Mouse (Mus musculus) heart, postnatal 10 days (tissue): ENCODE results near the gene Tnfaip8l1. TPM values are rescaled to one million over a fixed set of nuclear protein-coding genes. Genes with fewer than 3 reads are reported as not detected.
A peak's percentile ranks its signal among the peaks of the same experiment; 100 is the strongest.

Source experiments
- DNase-seq, 2 experiments: peaks; one replicate each; pipeline ENCODE4 v3.0.0; 2021
- intact Hi-C: fragments of 180-260 bp; cut with DNase I; formaldehyde crosslinking; loops from one replicate; pipeline ENCODE4 v1.15.1; 2025
- total RNA-seq, 2 experiments: library from RNA; stranded (reverse); gene quantifications; 2 replicates each; pipeline ENCODE4 v1.2.3; 2021

Tnfaip8l1 gene
- 1 to 10 TPM; 5.8 to 8.4 TPM for total RNA-seq

DNA sequence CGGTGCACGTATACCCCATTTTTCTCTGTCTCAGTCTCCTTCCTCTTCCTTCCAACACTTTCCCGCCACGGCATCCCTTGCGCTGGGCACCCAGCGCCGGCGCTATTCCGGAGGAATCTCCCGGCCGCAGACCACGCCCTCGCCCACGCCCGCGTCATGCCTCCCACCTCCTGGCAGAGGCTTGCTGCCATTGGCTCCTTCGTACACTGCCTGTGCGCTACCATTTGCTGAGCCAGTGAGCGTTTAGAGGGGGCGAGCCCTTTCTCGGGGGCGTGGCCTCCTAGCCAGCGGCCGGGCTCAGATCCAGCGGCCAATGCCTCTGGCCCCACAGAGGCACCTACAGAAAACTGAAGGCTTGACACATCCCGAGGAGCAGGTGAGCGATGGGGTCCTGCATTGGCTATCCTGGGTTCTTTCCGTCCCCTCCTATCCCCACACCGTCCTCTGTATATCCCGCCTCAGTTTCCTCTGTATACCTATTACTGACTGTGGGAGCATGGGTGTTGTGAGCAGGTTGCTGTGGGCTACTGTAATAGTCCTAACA, at the start of gene Tnfaip8l1:
Tnfaip8l1 (plus strand) TSS at position 247 of the 544 bp plus-strand sequence.
- intact Hi-C loops = loop anchor here (2.0 kb wide), 1 partner anchor 20 kb away; the partner anchor contains the start of gene Mydgf
- peak; percentile 96 to 97 for DNase-seq

DNA sequence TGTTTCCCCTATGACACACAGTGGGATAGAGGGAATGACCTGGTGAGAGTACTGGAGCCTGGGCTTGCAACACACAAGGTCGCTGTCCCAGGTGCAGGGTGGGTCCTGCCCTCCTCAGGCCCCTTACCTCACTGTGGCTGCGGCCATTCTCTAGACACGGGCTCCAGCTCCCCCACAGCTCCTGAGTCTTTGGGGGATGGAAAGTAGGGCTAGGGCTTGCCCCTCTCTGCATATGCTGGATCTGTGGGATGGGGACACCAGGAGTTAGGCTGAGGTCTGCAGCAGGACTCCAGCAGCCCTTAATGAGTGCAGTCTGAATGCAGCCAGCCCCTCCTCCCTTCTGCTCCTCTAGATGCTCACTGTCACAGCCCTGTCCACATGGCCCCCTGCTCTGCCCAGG, 49.5 kb upstream of the Tnfaip8l1 start:
- intact Hi-C loops = no loop called here
- DNase-seq = no peak

DNA sequence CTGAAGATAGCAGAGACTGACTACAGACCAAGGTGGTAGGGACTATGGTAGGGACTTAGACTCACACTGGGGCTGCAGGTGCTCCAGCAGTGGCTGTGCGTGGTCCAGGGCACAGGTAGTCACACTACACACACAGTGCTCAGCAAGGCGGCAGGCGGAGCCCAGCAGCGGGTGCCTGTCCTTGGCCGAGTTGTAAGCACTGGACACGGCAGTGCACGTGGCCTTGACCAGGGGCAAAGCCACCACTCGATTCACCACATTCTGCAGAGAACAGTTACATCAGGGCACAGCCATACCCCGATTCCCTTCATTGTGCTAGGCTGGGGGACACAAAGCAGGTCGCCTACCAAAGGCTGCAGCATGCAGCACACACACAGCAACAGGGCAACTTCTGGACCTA, 46.1 kb upstream of the Tnfaip8l1 start:
- no peak for DNase-seq
- intact Hi-C loops = no loop called here

DNA sequence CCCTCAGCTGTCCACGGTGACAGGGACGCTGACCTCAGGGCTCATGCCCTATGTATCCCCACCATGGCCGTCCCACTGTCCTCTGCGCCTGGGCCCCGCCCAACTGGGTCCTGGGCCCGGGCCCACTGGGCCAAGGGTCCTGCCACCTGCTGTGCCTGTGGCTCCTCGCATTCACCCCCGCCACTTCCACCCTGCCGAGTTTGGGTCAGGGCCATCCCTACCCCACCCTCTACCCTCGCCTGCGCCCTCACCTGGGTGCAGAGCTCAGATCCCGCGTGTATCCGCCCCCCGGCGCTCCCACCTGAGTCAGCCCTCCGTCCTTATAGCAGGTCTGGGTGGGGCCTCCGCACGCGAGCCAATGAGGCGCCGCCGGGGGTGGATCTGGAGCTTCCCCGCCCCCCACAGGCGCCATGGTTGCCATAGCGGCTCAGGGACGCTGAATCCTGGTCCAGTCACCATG, 45.0 kb upstream of the Tnfaip8l1 start, which contains the start of gene Plin5:
Plin5 (minus strand) TSS at position 346 of the 460 bp plus-strand sequence.
- intact Hi-C loops = no loop called here
- DNase-seq = peak; percentile 87 to 90

DNA sequence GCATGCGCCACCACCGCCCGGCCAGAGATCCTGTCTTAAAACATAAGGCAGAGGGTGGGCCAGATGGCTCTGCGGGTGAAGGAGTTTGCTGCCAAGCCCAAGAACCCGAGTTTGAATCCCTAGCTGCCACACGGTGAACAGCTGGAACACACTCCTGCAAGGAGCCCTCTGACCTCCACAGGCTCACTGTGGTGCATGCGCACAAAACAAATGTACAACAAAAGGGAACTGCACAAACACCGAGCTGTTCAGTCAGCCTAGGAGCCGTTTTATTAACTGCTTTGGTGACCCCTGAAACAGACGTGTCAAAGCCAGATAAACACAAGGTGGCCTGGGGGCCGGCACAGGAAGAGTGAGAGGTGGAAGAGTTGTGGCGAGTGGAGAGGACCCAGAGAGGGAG, 42.8 kb upstream of the Tnfaip8l1 start:
- intact Hi-C loops = no loop called here

DNA sequence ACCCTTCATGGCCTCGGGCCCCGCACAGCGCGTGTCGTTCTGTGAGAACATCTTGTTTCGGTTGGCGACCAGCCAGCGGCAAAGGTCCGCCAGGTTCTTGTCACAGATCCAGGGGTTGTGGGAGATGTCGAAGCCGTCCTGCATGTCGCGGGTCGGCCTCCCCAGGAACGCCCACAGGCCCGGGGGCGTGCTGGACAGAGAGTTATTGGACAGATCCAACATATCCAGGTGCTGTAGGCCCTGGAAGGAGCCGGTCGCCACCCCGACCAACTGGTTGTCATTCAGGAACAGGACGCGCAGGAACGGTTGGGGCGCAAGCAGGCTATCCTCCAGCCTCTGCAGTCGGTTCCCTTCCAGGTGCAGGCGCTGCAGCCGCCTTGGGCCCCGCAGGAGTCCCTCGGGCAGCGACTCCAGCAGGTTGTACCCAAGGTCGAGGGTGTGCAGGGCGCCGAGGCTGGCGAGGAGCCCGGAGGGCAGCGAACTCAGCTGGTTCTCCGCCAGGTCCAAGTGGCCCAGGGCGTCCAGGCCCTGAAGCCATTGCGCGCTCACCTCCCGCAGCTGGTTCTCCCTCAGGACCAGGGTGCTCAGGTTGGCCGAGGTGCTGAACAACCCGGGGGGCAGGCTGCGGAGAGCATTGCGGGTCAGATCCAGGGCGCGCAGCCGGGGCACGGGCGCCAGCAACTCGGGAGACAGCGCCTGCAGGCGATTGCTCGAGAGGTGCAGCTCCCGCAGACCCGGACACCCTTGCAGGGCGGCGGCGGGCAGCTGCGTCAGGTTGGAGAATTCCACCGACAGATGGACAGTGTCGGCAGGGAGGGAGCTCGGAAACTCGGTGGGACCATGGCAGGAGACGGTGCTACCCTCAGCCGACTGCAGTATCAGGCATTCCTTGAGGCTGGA, 42.0 kb upstream of the Tnfaip8l1 start:
- intact Hi-C loops = no loop called here
- peak; percentile 85 to 86 for DNase-seq

More for the DNA sequence above, 42.8 kb upstream of the Tnfaip8l1 start:
- DNase-seq = no peak

DNA sequence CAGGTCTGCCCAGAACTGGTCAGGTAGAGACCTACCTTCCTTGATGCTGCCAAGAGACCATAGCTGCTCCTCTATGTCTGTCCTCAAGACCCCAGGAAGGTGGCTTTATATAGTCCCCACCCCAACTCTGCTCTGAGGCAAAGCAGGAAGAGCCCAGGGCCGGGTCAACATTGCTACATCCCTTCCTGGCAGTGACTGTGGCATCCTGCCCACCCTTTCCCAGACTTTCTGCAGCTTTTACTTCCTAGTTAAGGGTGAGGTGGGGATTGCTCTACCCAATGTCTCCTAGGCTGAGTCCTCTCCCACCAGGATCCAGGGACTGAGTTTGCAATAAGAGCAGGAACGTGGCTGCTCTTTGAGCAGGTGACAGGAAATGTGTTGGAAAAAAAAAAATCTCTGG, 40.5 kb upstream of the Tnfaip8l1 start, which contains the start of gene Lrg1:
Lrg1 (minus strand) TSS at position 176 of the 400 bp plus-strand sequence.
- intact Hi-C loops = no loop called here
- no peak for DNase-seq

DNA sequence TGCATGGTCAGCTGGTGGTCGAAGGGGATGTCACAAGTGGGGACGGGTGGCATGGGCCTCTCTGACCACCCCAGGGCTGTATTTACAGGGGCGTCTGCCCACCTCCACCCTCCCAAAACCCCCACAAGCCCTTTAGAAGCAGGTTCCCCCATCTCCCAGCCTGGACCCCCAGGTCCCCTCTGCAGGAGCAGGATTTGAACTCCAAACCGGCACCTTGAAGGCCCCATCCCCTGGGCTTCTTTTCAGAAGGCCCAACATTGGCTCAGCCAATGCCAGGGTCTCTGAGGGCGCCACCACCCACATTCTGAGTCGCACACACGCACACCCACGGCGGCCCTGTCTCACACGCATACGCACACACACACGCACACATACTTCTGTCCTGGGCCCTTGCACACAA, 39.1 kb upstream of the Tnfaip8l1 start:
- intact Hi-C loops = no loop called here
- no peak for DNase-seq

DNA sequence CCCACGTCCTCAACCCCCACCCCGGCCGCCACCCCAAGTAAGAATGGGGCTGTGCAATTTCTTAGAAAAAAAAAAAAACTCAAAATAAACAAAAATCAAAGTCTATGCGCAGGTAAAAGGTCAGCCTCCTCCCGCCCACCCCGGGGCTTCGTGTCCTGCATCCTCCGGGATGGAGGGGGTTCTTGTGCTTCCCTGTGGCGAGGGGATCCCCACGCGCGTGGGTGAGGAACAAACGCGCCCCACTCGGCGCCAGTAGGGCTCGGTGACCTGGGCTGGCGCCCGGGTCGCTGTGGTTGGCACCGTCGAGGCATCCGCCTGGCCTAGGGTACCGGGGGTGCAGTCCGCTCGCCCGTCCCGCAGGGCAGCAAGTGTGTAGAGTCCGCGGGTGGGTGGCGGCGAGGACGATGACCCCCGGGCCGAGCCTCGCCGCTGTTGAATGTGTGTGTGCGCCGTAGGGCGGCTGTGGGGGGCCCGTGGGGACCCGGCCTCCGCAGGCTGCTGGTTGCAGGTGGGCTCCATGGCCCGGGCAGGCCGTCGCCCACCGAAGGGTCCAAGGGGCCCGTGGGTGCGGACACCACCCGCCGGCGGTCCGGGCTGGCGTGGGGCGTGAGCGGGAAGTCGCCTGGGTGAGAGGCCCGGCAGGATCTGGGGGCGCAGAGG, 38.5 kb upstream of the Tnfaip8l1 start:
- DNase-seq = no peak
- intact Hi-C loops = no loop called here

DNA sequence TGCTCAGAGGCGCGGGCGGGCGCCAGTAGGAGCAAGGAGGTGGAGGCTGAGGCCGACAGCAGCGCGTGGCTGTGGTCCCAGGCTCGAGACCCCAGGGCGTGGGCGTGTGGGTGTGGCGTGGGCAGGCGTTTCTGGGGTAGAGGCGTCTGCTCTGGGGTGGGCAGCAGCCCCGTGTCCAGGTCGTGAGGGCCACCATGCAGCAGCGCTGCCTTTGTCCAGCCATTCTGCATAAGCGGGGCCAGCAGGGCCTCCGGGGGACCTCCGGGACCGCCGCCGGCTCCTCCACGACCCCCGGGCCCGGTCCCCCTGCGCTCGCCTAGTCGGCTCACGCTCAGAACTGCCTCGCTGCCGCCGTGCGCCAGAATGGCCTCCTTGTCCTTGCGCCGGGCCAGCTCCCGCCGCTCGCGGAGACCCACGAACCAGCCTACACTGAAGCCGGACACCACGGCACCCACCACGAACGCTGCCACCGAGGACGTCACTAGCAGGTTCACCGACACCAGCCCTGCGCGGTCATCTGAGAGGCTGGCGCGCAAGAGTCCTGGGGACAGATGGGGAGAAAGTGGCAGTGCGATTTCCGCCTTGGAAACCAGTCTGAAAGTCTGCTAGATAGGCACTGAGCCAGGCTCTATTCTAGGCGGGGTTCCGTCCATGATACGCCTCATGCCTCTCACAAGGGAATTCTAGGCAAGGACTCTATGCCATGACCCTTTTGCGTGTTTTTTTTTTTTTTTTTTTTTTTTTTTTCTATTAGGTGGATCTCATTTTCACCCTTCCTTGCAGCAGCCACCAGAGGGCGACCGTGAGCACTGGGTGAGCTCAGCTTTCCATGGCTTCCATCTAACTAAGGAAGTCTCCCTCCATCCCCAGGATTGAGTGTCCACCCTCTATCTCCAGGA, 37.7 kb upstream of the Tnfaip8l1 start:
- intact Hi-C loops = no loop called here
- DNase-seq = peak; percentile 73 to 80

DNA sequence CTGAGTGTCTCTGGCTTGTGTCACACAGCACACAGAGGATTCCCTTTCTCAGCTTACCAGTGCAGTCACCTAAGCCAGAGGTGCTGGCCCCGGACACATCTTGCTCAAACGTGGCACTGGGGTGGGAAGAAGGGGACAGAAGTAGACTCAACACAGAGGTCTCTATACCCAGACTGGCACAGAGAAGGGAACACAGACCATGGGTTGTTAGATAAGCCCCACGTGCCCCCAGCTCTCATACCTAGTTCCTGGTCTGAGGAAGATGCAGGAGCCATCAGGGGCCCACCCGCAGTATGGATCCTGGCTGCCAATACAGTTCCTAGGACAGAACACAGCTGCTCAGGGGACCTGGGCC, 37.0 kb upstream of the Tnfaip8l1 start:
- intact Hi-C loops = no loop called here
- DNase-seq = no peak

DNA sequence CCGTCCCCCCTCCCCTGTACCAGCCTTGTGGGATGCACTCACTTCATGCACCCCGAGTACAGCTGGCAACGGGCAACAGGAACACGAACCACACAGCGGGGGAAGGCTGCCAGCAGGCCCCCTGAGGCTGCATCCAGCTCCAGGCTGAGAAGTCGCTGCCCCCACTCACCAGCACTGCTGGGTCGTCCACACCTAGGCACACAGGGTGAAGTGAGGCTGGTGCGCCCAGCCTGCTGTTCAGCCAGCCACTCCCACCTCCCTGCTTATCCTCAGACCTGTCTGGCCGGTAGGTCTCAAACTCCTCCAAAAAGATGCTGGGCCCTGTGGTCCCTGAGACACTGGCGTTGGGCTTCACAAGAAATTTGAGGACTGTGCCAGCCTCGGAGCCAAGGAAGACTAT, 36.1 kb upstream of the Tnfaip8l1 start:
- DNase-seq = no peak
- intact Hi-C loops = no loop called here

DNA sequence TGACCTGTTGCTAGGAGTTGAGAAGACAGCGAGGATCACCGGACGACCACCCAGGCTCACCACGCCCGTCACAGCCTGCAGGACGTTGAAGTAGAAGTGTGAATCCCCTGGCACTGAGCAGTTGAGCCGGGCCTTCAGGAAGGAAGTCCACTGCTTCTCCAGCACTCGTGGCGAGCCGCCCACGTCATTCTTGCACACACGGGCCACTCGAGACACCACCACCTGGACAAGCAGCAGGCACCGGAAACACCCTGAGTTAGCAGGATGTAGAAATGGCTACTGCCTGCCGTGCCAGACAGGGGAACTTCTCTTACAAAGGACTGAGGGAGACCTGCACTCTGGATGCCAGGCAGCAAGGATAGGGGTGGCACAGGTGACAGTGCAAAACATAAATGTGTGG, 34.0 kb upstream of the Tnfaip8l1 start:
- intact Hi-C loops = no loop called here

DNA sequence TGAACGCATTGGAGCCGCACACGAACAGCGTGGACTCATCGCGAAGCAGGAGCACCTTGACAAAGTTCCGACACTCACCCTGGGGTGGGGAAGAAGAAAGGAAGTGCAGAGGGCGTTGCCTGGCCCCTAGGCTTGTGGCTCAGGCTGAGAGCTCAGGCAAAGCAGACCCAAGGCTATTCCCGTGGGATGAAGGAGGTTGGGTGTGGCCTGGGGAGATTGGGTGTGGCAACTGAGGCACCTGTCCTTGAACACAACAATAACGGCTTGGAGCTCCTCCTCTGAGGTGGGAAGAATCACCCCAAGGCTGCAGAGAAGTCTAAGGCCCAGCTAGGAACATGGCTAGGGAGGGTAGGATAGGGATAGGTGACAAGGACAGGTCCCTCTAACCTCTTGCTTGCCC, 31.1 kb upstream of the Tnfaip8l1 start:
- no peak for DNase-seq
- intact Hi-C loops = loop anchor here (5.0 kb wide), 1 partner anchor 221 kb away; no protein-coding TSS in a partner anchor

More for the DNA sequence above, 34.0 kb upstream of the Tnfaip8l1 start:
- no peak for DNase-seq

DNA sequence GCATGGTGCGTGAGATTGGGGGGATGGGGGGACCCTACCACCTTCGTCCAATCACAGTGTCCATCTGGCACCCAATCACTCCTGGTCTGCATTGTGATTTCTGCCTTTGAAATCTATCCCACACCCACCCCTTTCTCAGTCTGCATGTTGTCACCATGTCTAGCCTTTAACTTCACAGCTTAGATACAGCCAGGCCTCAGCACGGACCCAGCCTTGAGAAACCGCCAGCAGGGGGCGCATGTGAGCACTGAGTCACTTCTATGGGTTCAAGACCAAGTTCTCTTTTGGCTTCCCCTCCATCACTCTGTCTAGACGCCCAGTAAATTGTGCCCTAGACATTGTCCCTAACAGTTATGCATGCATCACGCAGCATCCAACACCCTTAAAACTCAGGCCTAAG, 30.5 kb upstream of the Tnfaip8l1 start:
- DNase-seq = peak; percentile 58 to 82
- intact Hi-C loops = loop anchor here (1.0 to 5.0 kb wide), 3 partner anchors 27 to 220 kb away; no protein-coding TSS in a partner anchor

DNA sequence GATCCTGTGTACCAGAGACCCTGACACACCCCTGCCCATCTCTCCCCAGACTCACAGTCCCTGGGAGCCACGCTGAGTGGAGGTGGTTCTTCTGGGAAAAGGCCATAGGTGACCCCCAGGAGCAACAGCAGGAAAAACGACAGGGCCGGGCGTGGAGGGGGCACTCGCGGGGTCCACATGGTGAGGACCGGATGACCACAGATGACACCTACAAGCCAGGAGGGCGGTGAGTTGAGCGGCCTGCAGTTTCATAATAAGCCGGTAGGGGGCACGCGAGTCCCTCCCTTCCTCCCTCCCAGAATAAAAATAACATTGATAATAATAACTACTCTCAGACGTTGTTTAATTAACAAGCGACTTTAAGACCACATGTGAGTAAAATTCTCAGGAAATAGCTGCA, 29.6 kb upstream of the Tnfaip8l1 start:
- intact Hi-C loops = loop anchor here (1.0 to 5.0 kb wide), 3 partner anchors 27 to 220 kb away; no protein-coding TSS in a partner anchor
- DNase-seq = peak; percentile 75 to 86

DNA sequence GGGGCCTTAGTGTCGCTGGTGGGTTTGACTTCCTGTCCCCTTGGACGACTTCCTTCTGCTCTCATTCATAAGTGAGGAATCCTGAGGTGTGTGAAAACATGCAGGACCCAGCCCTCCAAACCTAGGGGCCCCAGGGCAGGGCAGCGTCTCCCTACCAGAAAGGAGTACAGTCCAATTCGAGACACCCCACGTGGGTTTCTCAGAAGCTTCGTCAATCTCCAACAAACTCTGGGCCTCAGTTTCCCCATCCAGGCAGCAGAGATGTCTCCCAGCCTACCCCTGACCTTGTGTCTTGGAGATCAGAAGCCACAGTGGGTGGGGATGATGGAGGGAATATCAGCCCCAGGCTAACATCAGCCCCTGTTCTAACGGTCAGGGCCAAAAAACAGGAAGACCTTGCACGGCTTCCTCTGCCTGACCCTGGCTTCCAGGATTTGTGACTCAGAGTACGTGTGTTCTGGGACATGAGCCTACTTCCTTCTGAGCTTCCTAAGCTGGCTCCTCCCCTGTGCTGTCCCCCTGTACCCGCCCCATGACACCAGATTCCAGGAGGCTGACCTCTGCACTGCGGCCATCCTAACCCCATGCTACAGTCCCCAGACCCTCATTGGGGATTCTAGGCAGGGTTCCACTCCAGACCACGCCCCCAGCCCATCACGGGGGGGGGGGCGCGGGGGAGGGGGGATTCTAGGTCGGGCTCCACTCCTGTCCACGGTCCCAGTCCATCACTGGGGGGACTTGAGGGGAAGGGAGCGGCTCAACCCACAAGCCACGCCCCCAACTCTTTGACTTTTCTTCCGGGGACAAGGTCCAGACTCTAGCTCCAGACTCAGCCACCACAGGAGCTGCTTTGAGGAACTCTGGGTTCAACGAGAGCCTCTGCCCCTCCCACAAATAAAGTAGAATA, 28.6 kb upstream of the Tnfaip8l1 start:
- peak; percentile 71 to 72 for DNase-seq
- intact Hi-C loops = loop anchor here (5.0 kb wide), 1 partner anchor 219 kb away; no protein-coding TSS in a partner anchor

DNA sequence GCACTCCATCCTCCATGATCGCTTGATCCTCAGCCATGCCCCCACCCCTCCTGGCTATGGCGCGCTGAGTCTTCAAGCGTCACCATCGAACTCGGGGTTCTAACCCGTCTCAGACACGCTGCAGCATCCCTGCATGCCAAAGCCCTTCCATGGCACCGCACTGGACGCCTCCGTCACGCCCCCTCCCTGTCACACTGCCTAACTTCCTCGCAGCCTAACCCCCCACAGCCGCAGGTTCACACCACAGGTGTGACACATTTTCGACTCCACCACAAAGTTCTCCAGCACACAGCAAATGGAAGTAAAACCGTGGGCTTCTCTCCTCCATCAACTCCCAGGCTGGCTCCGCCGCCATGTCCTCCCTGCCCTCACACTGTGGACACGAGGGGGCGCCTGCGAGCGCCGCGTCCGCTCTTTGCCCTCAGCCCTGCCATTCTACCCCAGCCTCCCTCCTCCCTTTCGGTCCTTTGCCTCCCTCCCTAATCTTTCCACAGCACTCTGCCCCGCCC, 27.8 kb upstream of the Tnfaip8l1 start:
- DNase-seq = peak; percentile 74 to 82
- intact Hi-C loops = loop anchor here (5.0 kb wide), 1 partner anchor 218 kb away; no protein-coding TSS in a partner anchor

DNA sequence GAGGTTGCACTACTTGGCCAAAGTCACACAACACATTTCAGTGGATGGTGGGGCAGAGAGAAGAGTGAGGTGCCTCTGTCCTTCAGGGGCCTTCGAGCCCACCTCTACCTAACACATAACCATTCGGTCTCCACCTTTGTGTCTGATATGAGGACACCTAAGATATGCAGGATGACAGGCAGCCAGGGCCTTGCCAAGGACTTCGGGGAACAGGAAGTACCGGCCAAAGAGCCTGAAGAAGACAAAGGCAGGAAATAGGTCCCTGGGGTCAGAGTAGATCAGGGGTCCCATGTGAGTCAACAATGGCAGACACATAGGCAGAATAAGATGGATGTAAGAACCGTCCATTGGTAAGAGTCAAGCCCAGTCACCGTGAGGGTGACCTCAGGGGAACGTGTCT, 25.7 kb upstream of the Tnfaip8l1 start:
- intact Hi-C loops = no loop called here
- no peak for DNase-seq
